Comparison of ENCODE assay signal across 13 mouse cellular contexts in genomic region chr9:114767507-114767906, GRCm38 (mm10). TPM values are rescaled to one million over a fixed set of nuclear protein-coding genes. Genes with fewer than 3 reads are reported as not detected.
A peak's percentile ranks its signal among the peaks of the same experiment; 100 is the strongest.
DNase-seq lines count a peak whose midpoint lies in the region; ATAC-seq lines count a peak whose summit lies in the region.
"Had no signal": no experiment of that assay in that cellular context is flagged by ENCODE, and none has a peak within 500 bp of the region (broad histone marks: within the 10 kb centered on the region; RNA-seq: fewer than 3 reads in every experiment).

No protein-coding gene starts in this region.

- H3K27me3 ChIP-seq in heart, embryonic 11.5 days (ENCODE audit: control insufficient read depth, insufficient read depth, low read length), result no peaks in the 10 kb centered on the region
- no peaks in the 10 kb centered on the region for H3K27me3 ChIP-seq in midbrain, embryonic 13.5 days
- no peaks in the 10 kb centered on the region for H3K27me3 ChIP-seq in midbrain, embryonic 11.5 days (ENCODE audit: control insufficient read depth, insufficient read depth, low read length)
- no peaks in the 10 kb centered on the region for H3K27me3 ChIP-seq in embryonic facial prominence, embryonic 14.5 days (replicated peaks; ENCODE audit: control insufficient read depth, insufficient read depth, low read length)
- no peaks in the 10 kb centered on the region for H3K27me3 ChIP-seq in limb, embryonic 11.5 days (ENCODE audit: control insufficient read depth, insufficient read depth, low read length)

- H3K4me1 ChIP-seq in heart, embryonic 11.5 days (ENCODE audit: control insufficient read depth, insufficient read depth, low read length), result 0 out of 2 replicates have a peak, but pooled peaks cover 4% of the 10 kb centered on the region
- peaks cover 13% of the 10 kb centered on the region; the same call in 1 of the 2 replicates for H3K4me1 ChIP-seq in midbrain, embryonic 13.5 days (replicated peaks)
- peaks cover 5% of the 10 kb centered on the region; the same call in 1 of the 2 replicates for H3K4me1 ChIP-seq in midbrain, embryonic 11.5 days (ENCODE audit: control insufficient read depth, insufficient read depth, low read length)
- H3K4me1 ChIP-seq in embryonic facial prominence, embryonic 14.5 days (ENCODE audit: control insufficient read depth, insufficient read depth, low read length), result peaks cover 18% of the 10 kb centered on the region
- H3K4me1 ChIP-seq in limb, embryonic 11.5 days (ENCODE audit: control insufficient read depth, insufficient read depth, low read length), result peaks cover 15% of the 10 kb centered on the region

- H3K36me3 ChIP-seq in heart, embryonic 11.5 days (ENCODE audit: control insufficient read depth, insufficient read depth, low read length), result peaks cover 4% of the 10 kb centered on the region
- peaks cover 9% of the 10 kb centered on the region; the same call in 1 of the 2 replicates for H3K36me3 ChIP-seq in midbrain, embryonic 13.5 days
- H3K36me3 ChIP-seq in midbrain, embryonic 11.5 days (ENCODE audit: control insufficient read depth, insufficient read depth, low read length), result peaks cover 4% of the 10 kb centered on the region
- peaks cover 19% of the 10 kb centered on the region for H3K36me3 ChIP-seq in embryonic facial prominence, embryonic 14.5 days (ENCODE audit: control insufficient read depth, insufficient read depth, low read length)
- H3K36me3 ChIP-seq in limb, embryonic 11.5 days (ENCODE audit: control insufficient read depth, insufficient read depth, low read length), result no peaks in the 10 kb centered on the region; the same call in 1 of the 2 replicates

- H3K4me3 ChIP-seq in heart, embryonic 11.5 days (ENCODE audit: low read depth, low read length), result no peak overlapping the region
- H3K4me3 ChIP-seq in midbrain, embryonic 13.5 days (replicated peaks), result no peak overlapping the region
- H3K4me3 ChIP-seq in midbrain, embryonic 11.5 days (ENCODE audit: low read depth, low read length), result no peak overlapping the region
- H3K4me3 ChIP-seq in embryonic facial prominence, embryonic 14.5 days (ENCODE audit: low read depth, low read length), result no peak overlapping the region
- no peak overlapping the region for H3K4me3 ChIP-seq in limb, embryonic 11.5 days (ENCODE audit: low read depth, low read length)
- H3K4me3 ChIP-seq: layer of hippocampus, adult 2 months had no signal

- H3K4me2 ChIP-seq in heart, embryonic 11.5 days, result no peak overlapping the region
- no peak overlapping the region for H3K4me2 ChIP-seq in midbrain, embryonic 13.5 days (replicated peaks)
- no peak overlapping the region for H3K4me2 ChIP-seq in midbrain, embryonic 11.5 days
- no peak overlapping the region for H3K4me2 ChIP-seq in embryonic facial prominence, embryonic 14.5 days (ENCODE audit: low read depth, low read length)
- H3K4me2 ChIP-seq in limb, embryonic 11.5 days (ENCODE audit: low read depth, severe bottlenecking), result no peak overlapping the region
- H3K4me2 ChIP-seq: lung, embryonic 14.5 days had no signal

- H3K27ac ChIP-seq in heart, embryonic 11.5 days (ENCODE audit: low read depth, low read length), result peak overlapping the region; percentile 50
- peak overlapping the region; percentile 35; the same call in 1 of the 2 replicates for H3K27ac ChIP-seq in midbrain, embryonic 13.5 days
- H3K27ac ChIP-seq in midbrain, embryonic 11.5 days (ENCODE audit: low read depth, low read length), result no peak overlapping the region
- peak overlapping the region; percentile 78 for H3K27ac ChIP-seq in embryonic facial prominence, embryonic 14.5 days (replicated peaks; ENCODE audit: low read depth, low read length)
- peak overlapping the region; percentile 79 for H3K27ac ChIP-seq in limb, embryonic 11.5 days (replicated peaks; ENCODE audit: low read depth, low read length)
- H3K27ac ChIP-seq: layer of hippocampus, adult 2 months; stomach, postnatal 0 days had no signal

- peak overlapping the region; percentile 34; the same call in 1 of the 2 replicates for H3K9ac ChIP-seq in heart, embryonic 11.5 days (ENCODE audit: low read depth, low read length)
- H3K9ac ChIP-seq in midbrain, embryonic 13.5 days (replicated peaks), result no peak overlapping the region
- H3K9ac ChIP-seq in midbrain, embryonic 11.5 days (ENCODE audit: low read length), result no peak overlapping the region
- no peak overlapping the region; the same call in 1 of the 2 replicates for H3K9ac ChIP-seq in embryonic facial prominence, embryonic 14.5 days (ENCODE audit: low read depth, low read length)
- H3K9ac ChIP-seq in limb, embryonic 11.5 days (ENCODE audit: low read length), result peak overlapping the region; percentile 43; the same call in 1 of the 2 replicates
- H3K9ac ChIP-seq: lung, embryonic 14.5 days had no signal

- 79% methylated on average over 2 of the region's 2 CpGs for WGBS in heart, embryonic 11.5 days (ENCODE audit: insufficient replicate concordance)
- 73% methylated on average over 2 of the region's 2 CpGs for WGBS in midbrain, embryonic 13.5 days
- WGBS in midbrain, embryonic 11.5 days, result 81% methylated on average over 2 of the region's 2 CpGs
- WGBS in embryonic facial prominence, embryonic 14.5 days, result 37% methylated on average over 2 of the region's 2 CpGs
- WGBS in limb, embryonic 11.5 days, result 23% methylated on average over 2 of the region's 2 CpGs

- no peak for ATAC-seq in heart, embryonic 11.5 days (replicated peaks; ENCODE audit: insufficient number of reproducible peaks, low FRiP score, low TSS enrichment)
- no peak for ATAC-seq in midbrain, embryonic 13.5 days
- no peak for ATAC-seq in midbrain, embryonic 11.5 days (ENCODE audit: low FRiP score)
- ATAC-seq in embryonic facial prominence, embryonic 14.5 days (ENCODE audit: low read depth), result no peak
- no peak for ATAC-seq in limb, embryonic 11.5 days (ENCODE audit: insufficient number of reproducible peaks, low FRiP score, low TSS enrichment, low read depth)
- no peak for ATAC-seq in megakaryocyte progenitor cell, adult 5-6 weeks (replicated peaks; ENCODE audit: poor library complexity)
- ATAC-seq: CD4-positive, CD25-positive, alpha-beta regulatory T cell, adult 4 months; inflammation-experienced regulatory T-cells, adult 6 months had no signal

- no peaks in the 10 kb centered on the region for H3K9me3 ChIP-seq in heart, embryonic 11.5 days (replicated peaks; ENCODE audit: control insufficient read depth, low read length)
- no peaks in the 10 kb centered on the region for H3K9me3 ChIP-seq in midbrain, embryonic 13.5 days
- H3K9me3 ChIP-seq in midbrain, embryonic 11.5 days (ENCODE audit: control insufficient read depth, low read length), result no peaks in the 10 kb centered on the region
- no peaks in the 10 kb centered on the region for H3K9me3 ChIP-seq in embryonic facial prominence, embryonic 14.5 days (ENCODE audit: control insufficient read depth, low read length)
- peaks cover 2% of the 10 kb centered on the region; the same call in 1 of the 2 replicates for H3K9me3 ChIP-seq in limb, embryonic 11.5 days (ENCODE audit: control insufficient read depth, low read length)

- no peak for DNase-seq in heart, adult 18-20 months
- DNase-seq in midbrain, embryonic 11.5 days (ENCODE audit: low spot score, missing footprints), result no peak
- peak; percentile 51 for DNase-seq in embryonic facial prominence, embryonic 14.5 days (ENCODE audit: low spot score)
- no peak for DNase-seq in limb, embryonic 11.5 days (ENCODE audit: low spot score)
- DNase-seq in cerebellum, postnatal 10 days, result no peak
- DNase-seq: lung, embryonic 14.5 days had no signal

RNA-seq across cellular contexts. Expression of gene Cmtm7, which starts 14.1 kb away (rescaled TPM):
- polyA plus RNA-seq in heart, embryonic 11.5 days (2014; fragmentation: Nextera tagmentation; extraction: Ambion mirVana), result 105 and 121 TPM in 2 replicates
- 10 to 100 TPM; 13.1 TPM for total RNA-seq in heart, adult 18-20 months (2021)
- 19.5 and 21.1 TPM in 2 replicates for polyA plus RNA-seq in midbrain, embryonic 13.5 days (2015; fragmentation: Nextera tagmentation; extraction: Ambion mirVana)
- 51.5 and 60.0 TPM in 2 replicates for polyA plus RNA-seq in midbrain, embryonic 11.5 days (2014; fragmentation: Nextera tagmentation; extraction: Ambion mirVana)
- 103 and 105 TPM in 2 replicates for polyA plus RNA-seq in embryonic facial prominence, embryonic 14.5 days (2014; fragmentation: Nextera tagmentation; extraction: Ambion mirVana)
- polyA plus RNA-seq in limb, embryonic 11.5 days (2014; fragmentation: Nextera tagmentation; extraction: Ambion mirVana), result 71.1 and 84.6 TPM in 2 replicates
- total RNA-seq in megakaryocyte progenitor cell, adult 5-6 weeks (2015), result 499 and 542 TPM in 2 replicates
- total RNA-seq in megakaryocyte progenitor cell, adult 5-6 weeks (2017), result 712 and 803 TPM in 2 replicates

RNA-seq across cellular contexts. Expression of gene Cmtm6, which starts 36.6 kb away (rescaled TPM):
- polyA plus RNA-seq in heart, embryonic 11.5 days (2014; fragmentation: Nextera tagmentation; extraction: Ambion mirVana), result 35.6 and 39.5 TPM in 2 replicates
- 10 to 100 TPM; 25.0 to 29.5 TPM for total RNA-seq in heart, adult 18-20 months (2021)
- 19.0 TPM in 2 replicates for polyA plus RNA-seq in midbrain, embryonic 13.5 days (2015; fragmentation: Nextera tagmentation; extraction: Ambion mirVana)
- 26.0 and 26.1 TPM in 2 replicates for polyA plus RNA-seq in midbrain, embryonic 11.5 days (2014; fragmentation: Nextera tagmentation; extraction: Ambion mirVana)
- 44.3 and 45.7 TPM in 2 replicates for polyA plus RNA-seq in embryonic facial prominence, embryonic 14.5 days (2014; fragmentation: Nextera tagmentation; extraction: Ambion mirVana)
- polyA plus RNA-seq in limb, embryonic 11.5 days (2014; fragmentation: Nextera tagmentation; extraction: Ambion mirVana), result 24.0 and 24.9 TPM in 2 replicates
- total RNA-seq in megakaryocyte progenitor cell, adult 5-6 weeks (2015), result 29.1 and 31.1 TPM in 2 replicates
- total RNA-seq in megakaryocyte progenitor cell, adult 5-6 weeks (2017), result 43.1 and 46.2 TPM in 2 replicates

Comparison
In these comparisons a context has a peak if more than half of its experiments do, and no peak if none do; other contexts are left out.
1. H3K9ac ChIP-seq: peak in heart, embryonic 11.5 days (single experiment) and limb, embryonic 11.5 days (single experiment); none in midbrain, embryonic 13.5 days (single experiment), midbrain, embryonic 11.5 days (single experiment) and embryonic facial prominence, embryonic 14.5 days (single experiment).